Mouse (Mus musculus): ENCODE results near the gene Gm45753.
A peak's percentile ranks its signal among the peaks of the same experiment; 100 is the strongest.
"Not testable (repeated sequence)": the region's sequence is repeated elsewhere in the genome, so short reads cannot be mapped to it uniquely, and the experiment has no call there.

The Gm45753 gene

DNA sequence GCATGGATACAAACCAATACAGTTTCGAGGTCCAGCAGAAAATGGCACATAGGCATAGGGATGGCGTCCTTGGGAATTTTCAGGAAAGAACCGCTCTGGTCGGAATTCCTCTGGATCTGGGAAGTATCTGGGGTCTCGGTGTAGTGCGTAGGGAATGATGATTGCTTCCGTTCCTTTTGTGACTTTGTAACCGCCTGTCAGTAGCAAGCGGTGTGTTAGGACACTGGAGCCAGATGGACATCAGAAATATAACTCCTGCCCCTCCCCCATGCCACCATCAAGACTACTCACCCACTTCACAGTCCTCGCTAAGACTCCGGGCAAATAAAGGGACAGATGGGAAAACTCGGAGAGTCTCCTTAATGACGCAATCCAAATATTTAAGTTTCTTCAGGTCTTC is at the start of gene Gm45753:
Gene Gm45753, minus strand, starts transcription at position 101 of the 400 bp plus-strand sequence.
- no peak for DNase-seq

DNA sequence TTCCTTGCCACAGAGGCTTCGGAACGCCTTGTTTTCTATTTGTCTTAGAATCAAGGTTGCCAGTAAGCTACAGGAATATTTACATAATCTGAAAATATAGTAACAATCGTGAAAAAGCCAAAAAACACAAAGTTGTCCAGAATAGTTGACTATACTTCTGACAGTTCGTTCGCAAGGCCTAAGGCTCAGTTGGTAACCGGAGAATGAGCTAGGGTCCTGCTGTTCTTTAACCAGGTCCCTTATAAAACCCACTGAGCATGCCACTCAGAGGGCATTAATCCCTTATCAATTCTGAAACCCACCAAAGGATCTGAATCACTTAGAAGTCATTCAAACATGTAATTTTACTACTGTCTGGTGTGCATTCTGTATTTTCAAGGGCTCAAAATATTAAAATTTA is 47.5 kb upstream of the Gm45753 start:
- DNase-seq, result no peak

DNA sequence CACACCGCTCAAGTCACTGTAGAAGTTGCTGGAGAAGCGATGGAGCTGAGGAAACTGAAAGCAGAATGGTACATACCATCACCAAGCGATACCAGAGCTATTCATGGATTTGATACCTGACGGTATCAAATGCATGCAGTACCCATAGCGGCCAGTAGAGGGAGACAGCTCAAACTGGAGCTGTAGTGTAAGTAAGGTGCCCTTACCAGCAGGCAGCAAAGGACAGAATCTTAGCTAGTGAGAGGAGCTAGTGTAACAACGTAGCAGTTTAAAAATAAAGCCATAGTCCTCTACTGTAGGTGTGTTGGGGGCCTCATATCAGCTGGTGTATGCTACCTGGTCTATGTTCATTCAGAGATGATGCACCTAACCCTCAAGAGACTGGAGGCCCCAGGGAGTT is 36.8 kb upstream of the Gm45753 start:
- DNase-seq, result peak; percentile 76

GRCm38 (mm10) chr8:45344298-45344697 is 36.0 kb upstream of the Gm45753 start:
- DNase-seq, result no peak

DNA sequence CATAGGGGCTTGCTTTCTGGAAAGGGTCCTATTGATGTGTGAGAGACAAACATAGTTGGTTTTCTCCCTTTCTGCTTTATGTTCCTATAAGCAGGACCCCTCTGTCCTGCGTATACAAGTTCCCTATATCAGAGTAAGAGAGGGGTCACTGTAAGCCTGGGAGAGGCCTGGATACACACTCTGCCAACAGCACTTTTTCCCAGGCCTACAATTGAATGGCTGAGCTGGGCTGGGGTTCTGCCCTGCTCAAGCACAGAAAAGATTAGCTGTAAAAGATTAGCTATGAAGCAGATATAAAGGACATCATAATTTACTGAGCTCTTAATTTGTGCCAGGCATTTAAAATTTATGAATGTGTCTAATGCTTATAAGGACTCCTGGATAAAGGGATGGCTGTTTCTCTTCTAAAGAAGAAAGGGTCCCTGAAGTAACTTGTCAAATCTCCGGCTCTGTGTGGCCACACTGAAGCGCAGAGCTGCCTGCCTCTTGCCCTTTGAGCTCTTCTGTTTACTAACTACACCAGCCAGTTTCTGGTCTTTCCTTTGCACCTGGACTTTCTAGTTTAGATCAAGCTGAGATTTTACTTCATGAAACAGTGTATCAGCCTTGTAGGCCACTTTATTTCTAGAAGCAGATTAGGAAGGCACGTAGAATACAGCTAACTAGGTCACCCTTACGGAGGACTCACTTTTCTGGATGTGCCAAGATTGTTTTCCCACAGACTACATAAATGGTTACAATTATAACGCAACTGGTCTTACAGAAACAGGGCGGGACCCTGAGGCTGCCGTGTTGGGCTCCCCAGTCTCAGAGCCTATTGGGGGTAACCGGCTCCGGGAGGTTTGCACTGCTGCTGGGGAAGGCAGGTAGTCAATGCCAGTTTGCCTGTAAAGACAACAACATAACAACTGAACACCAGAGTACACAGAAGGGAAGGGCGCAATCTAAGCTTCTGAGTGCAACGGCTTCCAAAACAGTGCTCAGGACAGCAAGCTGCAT is 33.7 kb upstream of the Gm45753 start:
- no peak for DNase-seq

GRCm38 (mm10) chr8:45333493-45333892 is 25.2 kb upstream of the Gm45753 start:
- DNase-seq, result no peak

DNA sequence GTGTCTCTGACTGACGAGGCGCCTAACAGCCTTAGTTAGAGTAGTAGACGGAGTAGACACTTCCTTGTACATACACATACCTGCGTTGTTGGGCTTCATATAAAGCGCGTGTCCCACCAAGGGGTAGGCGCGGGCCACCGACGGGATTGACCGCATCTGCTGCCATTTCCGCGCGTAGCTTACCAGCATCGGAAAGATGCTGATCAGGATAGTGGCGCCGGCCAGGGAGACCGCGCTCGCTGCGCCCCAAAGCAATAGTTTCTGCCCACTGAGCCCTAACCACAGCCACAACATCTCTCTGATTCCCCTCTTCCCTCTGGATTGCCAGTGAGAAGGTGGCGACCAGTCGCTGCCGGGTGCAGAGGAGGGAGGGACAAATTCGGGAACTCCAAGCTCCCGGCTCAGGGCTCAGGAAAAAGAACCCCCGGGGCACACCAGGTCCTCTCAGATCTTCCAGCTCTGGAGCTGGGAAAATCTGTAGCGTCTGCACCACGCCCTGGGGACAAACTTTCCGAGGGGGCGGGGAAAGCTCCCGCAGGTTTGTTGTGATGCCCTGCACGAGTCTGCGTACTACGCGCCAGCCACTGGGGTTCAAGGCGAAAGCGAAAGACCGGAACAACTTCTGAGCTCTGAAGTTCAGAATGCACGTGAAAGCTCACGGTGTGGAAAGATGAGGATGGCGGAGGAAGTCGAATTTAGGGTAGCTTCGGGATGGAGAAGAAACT is 24.6 kb upstream of the Gm45753 start, which contains the start of gene Cyp4v3:
Gene Cyp4v3, minus strand, starts transcription at position 532 of the 725 bp plus-strand sequence.
- peak; percentile 69 for DNase-seq

- DNase-seq, result no peak
Observed at GRCm38 (mm10) chr8:45330856-45331255, 22.6 kb upstream of the Gm45753 start.

DNA sequence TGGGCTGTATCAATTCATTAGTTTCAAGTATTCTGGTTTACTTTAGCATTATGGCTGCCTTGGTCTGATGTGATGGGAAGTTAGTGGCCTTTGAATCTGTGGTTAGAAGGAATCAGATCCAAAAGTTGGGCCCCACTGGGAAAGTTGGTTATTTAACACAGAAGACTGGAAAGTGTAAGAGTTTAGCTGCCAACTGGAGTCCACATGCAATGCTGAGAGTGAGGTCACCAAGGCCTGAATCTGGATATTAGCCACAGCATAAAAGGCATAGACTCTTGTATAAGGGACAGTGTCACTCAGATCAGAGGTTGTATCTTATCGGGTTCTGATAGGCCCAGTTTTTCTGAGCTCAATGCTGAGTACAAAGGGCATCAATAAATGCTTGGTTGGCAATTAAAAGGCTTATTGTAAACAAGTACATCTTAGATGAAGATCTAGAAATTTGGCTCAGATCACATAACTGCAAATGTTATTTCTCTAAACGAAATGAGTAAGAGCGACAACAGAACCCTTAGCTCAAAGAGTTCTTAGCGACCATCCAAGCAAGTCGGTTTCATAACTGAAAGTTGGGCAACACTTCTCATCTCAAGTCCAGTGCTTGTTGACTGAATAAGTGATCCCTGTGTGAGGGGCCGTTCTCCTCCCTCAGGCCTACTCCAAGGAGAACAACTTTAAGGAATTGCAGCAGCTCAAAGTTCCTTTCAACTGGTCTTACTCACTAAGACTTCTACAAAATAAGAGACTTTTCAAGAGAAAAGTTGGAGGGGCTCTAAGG is 21.1 kb upstream of the Gm45753 start:
- DNase-seq, result no peak

GRCm38 (mm10) chr8:45327076-45327475 is 18.8 kb upstream of the Gm45753 start:
- not testable (repeated sequence) for DNase-seq

DNA sequence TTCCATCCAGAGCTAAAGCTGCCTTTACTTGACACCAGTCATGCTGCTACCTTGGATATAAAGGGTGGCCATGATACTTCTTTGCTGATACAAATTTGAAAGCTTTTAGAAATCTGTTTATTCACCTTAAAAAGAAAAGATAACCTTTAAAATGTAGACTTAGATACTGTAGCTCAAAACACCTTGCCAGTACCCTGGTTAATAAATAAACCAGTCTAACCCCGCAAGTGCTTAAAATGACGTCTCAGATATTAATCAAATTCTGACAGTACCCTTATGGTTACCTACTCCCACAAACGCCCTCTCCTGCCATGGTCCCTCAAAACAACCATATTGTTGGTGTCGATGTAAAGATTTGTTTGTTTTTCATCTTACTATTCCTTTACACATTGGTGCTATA is 15.9 kb upstream of the Gm45753 start:
- DNase-seq, result no peak

- no peak for DNase-seq
Observed at GRCm38 (mm10) chr8:45321365-45321764, 13.1 kb upstream of the Gm45753 start.

- DNase-seq, result no peak
Observed at GRCm38 (mm10) chr8:45320930-45321329, 12.7 kb upstream of the Gm45753 start.

DNA sequence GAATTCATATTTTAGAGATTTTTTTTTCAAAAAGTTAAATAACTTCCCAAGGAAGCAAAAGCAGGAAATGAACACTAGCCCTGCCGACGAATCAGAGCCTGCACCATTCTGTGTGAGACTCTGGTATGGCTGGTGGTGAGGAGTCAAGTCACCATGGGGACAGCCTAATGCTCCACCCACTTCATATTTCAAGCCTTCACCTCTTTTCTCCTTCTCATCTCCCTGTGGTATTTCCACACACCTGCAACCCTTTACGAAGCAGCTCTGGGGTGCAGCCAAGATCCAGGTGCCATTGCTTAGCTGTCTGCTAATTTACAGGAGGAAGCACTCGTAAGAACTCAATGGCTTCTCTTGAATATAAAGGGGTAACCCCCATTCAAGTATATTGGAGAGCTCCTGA is 2.7 kb upstream of the Gm45753 start:
- DNase-seq, result no peak

- no peak for DNase-seq
Observed at GRCm38 (mm10) chr8:45305479-45305878, 2.8 kb downstream of the Gm45753 start.

DNA sequence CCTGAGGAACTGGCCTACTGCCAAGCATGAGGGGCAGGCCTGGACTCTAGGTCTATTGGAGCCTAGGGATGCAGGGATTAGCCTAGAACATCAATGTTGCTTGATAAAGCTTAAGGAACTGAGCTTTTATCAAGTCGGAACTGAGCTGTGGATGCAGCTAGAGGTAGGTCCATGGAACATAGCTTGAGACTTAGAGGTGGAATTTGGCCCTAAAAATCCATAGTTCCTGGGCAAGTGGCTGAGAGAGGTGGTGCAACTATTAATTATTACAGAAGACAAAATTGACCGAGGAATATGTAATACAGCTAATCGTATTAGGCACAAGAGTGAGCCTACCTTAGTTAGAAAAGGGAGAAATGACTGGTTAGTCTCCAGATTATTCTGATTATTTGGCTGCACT is 3.9 kb downstream of the Gm45753 start:
- DNase-seq, result no peak

DNA sequence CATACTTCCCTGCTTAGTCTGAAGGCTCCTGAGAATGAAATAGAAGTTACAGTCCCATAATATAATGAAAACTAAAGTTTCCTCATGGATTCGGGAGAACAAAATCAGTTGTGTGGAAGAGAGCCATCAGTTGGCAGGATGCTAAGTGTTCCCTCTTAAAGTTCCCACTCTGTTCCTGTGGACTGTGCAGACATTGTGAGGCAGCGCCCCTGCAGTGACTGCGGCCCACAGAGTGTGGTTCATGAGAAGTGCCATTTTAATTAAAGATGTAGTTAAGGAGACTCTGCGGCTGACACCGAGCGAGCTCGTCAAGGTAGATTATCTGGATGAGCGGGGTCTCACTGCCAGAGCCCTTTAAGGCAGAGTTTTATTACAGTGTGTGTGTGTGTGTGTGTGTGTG is 5.9 kb downstream of the Gm45753 start:
- DNase-seq, result no peak

DNA sequence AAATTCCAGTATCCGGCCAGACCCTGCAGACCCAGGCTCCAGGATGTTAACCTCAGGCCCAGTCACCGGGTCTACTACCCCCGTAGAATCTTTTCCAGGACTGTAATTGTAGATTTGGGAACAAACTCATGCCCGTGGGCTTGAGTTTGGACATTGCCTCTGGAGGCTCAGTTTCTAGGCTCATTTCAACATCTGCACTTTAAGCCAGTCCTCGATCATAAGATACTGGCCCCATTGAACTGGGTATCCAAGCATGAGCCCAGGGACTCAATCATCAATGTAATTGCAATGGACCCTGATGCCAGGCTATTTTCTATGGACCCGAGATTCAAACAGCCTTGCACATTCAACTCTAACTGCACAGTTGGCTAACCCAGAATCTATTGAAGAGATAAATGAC is 13.0 kb downstream of the Gm45753 start:
- DNase-seq, result no peak

GRCm38 (mm10) chr8:45294687-45295086 is 13.6 kb downstream of the Gm45753 start, which contains the start of gene Klkb1:
TSS of gene Klkb1 (minus strand) at chr8:45294859.
- DNase-seq, result no peak

DNA sequence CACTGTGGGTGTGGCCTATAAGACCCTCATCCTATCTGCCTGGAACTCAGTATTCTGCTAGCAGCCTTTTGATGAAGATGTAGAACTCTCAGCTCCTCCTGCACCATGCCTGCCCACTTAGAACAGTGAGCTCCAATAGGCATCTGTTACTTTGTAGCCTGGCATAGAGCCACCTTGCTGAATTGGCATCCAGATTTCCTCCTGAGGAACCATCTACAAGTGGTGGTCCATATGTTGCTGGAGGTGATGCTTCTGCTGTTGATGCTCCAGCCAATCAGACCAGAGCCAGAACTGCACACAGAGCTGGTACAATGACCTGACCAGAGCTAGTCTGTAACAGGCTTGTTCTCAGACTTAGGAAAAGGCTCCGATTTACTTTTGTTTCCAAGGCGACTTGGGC is 16.5 kb downstream of the Gm45753 start:
- no peak for DNase-seq

GRCm38 (mm10) chr8:45281630-45282029 is 26.6 kb downstream of the Gm45753 start:
- DNase-seq, result peak; percentile 6

GRCm38 (mm10) chr8:45277453-45277852 is 30.8 kb downstream of the Gm45753 start:
- no peak for DNase-seq

GRCm38 (mm10) chr8:45274317-45274716 is 33.9 kb downstream of the Gm45753 start:
- DNase-seq, result no peak
